Mouse (Mus musculus) thymus, adult 2 months (tissue): ENCODE results near the gene Kdm1a.

Source experiments
- CTCF ChIP-seq: fragments of 200-500 bp; IDR thresholded peaks from 2 replicates; pipeline ENCODE4 v1.5.1; 2012; ENCODE audit warnings: mild to moderate bottlenecking, control low read depth, low read length, moderate library complexity, borderline replicate concordance; ENCODE audit not compliant: control insufficient read depth, poor library complexity, insufficient read depth; ENCODE audit errors: extremely low read depth
- POLR2A ChIP-seq: fragments of 200-500 bp; IDR thresholded peaks from 2 replicates; pipeline ENCODE4 v1.6.1; 2012; ENCODE audit warnings: mild to moderate bottlenecking, low read length, control low read depth, moderate library complexity; ENCODE audit not compliant: control insufficient read depth, poor library complexity, insufficient read depth; ENCODE audit errors: extremely low read depth

GRCm38 (mm10) chr4:136546279-136547045 lies 56.1 kb downstream of the Kdm1a start:
- TF ChIP-seq CTCF (no peak), POLR2A (no peak)
